Mouse (Mus musculus) heart, postnatal 0 days (tissue): ENCODE results near the gene Sept9.

Source experiments
- CTCF ChIP-seq: IDR thresholded peaks from 2 replicates; pipeline ENCODE4 v1.5.1; 2016; ENCODE audit warnings: antibody characterized with exemption, control low read depth, low read depth
- EP300 ChIP-seq: IDR thresholded peaks from 2 replicates; pipeline ENCODE4 v1.6.1; 2016; ENCODE audit warnings: antibody characterized with exemption, low read depth

GRCm38 (mm10) chr11:117285606-117285931 lies 86.1 kb downstream of the Sept9 start:
- no peak for TF ChIP-seq CTCF
- TF ChIP-seq EP300 = no peak
